Mouse (Mus musculus) limb, embryonic 12.5 days (tissue): ENCODE measurements at regions not wholly inside any gene's neighbourhood (a gene's known extent, or its start where the extent isn't known, plus 50 kb on each side); places are given as distances from the start of the nearest gene placed in this dataset.

Source experiments
- ATAC-seq: fragments of 200-750 bp; cut with Nextera tagmentation; 2 replicates; pipeline ENCODE4 v1.8.0; 2017; ENCODE audit warnings: low read depth, moderate TSS enrichment; ENCODE audit not compliant: insufficient number of reproducible peaks, insufficient read depth, low FRiP score, low TSS enrichment
- H3K27ac ChIP-seq: fragments of 300-500 bp; sonication (generic); 2 replicates; pipeline ENCODE4 v1.5.1; 2016; ENCODE audit warnings: mild to moderate bottlenecking, moderate library complexity
- H3K27me3 ChIP-seq: fragments of 300-500 bp; sonication (generic); 2 replicates; pipeline ENCODE4 v1.6.1; 2016; ENCODE audit warnings: mild to moderate bottlenecking, moderate library complexity
- H3K36me3 ChIP-seq: fragments of 300-500 bp; sonication (generic); 2 replicates; pipeline ENCODE4 v1.6.1; 2016; ENCODE audit warnings: mild to moderate bottlenecking, moderate library complexity
- H3K4me1 ChIP-seq: fragments of 300-500 bp; sonication (generic); replicated peaks from 2 replicates; pipeline ENCODE4 v1.6.1; 2016
- H3K4me2 ChIP-seq: fragments of 300-500 bp; sonication (generic); 2 replicates; pipeline ENCODE4 v1.6.1; 2016; ENCODE audit warnings: mild to moderate bottlenecking, moderate library complexity
- H3K4me3 ChIP-seq: fragments of 300-500 bp; sonication (generic); replicated peaks from 2 replicates; pipeline ENCODE4 v1.5.1; 2016; ENCODE audit warnings: mild to moderate bottlenecking
- H3K9ac ChIP-seq: fragments of 300-500 bp; sonication (generic); replicated peaks from 2 replicates; pipeline ENCODE4 v1.6.1; 2016; ENCODE audit warnings: mild to moderate bottlenecking, moderate library complexity
- H3K9me3 ChIP-seq: fragments of 300-500 bp; sonication (generic); 2 replicates; pipeline ENCODE4 v1.6.1; 2016; ENCODE audit warnings: mild to moderate bottlenecking, moderate library complexity
- WGBS: fragments of 180-500 bp; shearing (Covaris S2); methylation state at CpG from one replicate; pipeline ENCODE4 v1.1.7; 2016; 5-methylcytosine and 5-hydroxymethylcytosine counted together

DNA sequence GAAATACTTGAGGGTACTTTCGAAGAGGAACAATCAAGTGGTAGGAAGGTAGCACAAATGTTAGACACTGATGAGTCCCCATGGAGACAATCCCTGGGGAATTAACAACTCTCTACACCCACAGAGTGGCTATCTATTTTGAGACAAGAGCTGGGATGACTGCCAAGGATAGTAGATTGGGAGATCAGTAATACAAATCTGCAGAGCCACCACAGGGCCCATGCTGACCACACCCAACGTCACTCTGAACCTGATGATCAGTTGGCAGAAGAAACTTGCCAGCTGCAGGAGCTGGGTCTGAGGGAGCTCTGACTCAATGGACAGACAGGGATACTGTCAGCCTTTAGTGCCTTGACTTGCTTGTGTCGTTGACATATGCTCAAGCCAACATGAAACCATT, 143.1 kb upstream of the Pdzrn3 start:
- Histone ChIP-seq H3K4me2 (no peak overlapping the region), H3K9me3 (no peaks in the 10 kb centered on the region), H3K27me3 (no peaks in the 10 kb centered on the region), H3K27ac (no peak overlapping the region), H3K9ac (no peak overlapping the region), H3K4me1 (peaks cover 20% of the 10 kb centered on the region), H3K36me3 (no peaks in the 10 kb centered on the region), H3K4me3 (no peak overlapping the region)
- no peak for ATAC-seq
- WGBS: 96% methylated on average over 3 of the region's 3 CpGs

- Histone ChIP-seq H3K4me2 (no peak overlapping the region), H3K9me3 (no peaks in the 10 kb centered on the region), H3K9ac (no peak overlapping the region), H3K4me1 (peaks cover 20% of the 10 kb centered on the region), H3K4me3 (no peak overlapping the region), H3K27me3 (no peaks in the 10 kb centered on the region), H3K36me3 (no peaks in the 10 kb centered on the region), H3K27ac (peak overlapping the region; percentile 58; the same call in 1 of the 2 replicates)
- 28% methylated on average over 9 of the region's 9 CpGs for WGBS
- peak; percentile 47; the same call in 1 of the 2 replicates for ATAC-seq
Observed at GRCm38 (mm10) chr6:101518904-101519701, 141.4 kb upstream of the Pdzrn3 start.

- H3K4me1 ChIP-seq: peaks cover 25% of the 10 kb centered on the region
- no peak overlapping the region for H3K4me3 ChIP-seq
- no peak for ATAC-seq
- H3K4me2 ChIP-seq: no peak overlapping the region
- WGBS: 82% methylated on average over 2 of the region's 2 CpGs
- no peaks in the 10 kb centered on the region for H3K27me3 ChIP-seq
- H3K36me3 ChIP-seq: no peaks in the 10 kb centered on the region
- no peaks in the 10 kb centered on the region for H3K9me3 ChIP-seq
- no peak overlapping the region for H3K27ac ChIP-seq
- H3K9ac ChIP-seq: no peak overlapping the region
Observed at GRCm38 (mm10) chr6:101517584-101517983, 139.9 kb upstream of the Pdzrn3 start.

DNA sequence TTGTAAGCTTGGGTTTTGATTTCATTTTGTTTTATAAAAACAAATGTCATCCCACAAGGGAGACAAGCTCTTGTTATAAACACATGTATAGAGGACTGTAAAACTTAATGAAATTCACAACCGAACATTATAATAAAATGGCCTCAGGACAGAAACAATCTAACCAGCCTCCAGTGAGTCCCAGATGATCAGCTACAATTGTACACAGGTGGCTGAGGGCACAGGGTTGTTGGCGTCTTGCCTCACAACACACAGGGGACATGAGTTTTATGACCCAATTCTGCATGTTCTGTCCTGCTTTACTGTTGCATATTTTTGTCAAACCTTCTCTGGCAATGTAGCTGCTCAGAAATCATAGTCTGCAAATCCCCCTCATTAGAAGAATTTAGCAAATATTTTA, 136.0 kb upstream of the Pdzrn3 start:
- Histone ChIP-seq H3K4me3 (no peak overlapping the region), H3K36me3 (no peaks in the 10 kb centered on the region), H3K27me3 (no peaks in the 10 kb centered on the region), H3K4me2 (no peak overlapping the region), H3K9ac (no peak overlapping the region), H3K27ac (peak overlapping the region; percentile 69; the same call in 1 of the 2 replicates), H3K9me3 (no peaks in the 10 kb centered on the region), H3K4me1 (peaks cover 12% of the 10 kb centered on the region)
- 0 out of 2 replicates have a peak, but pooled peaks have one; percentile 59 for ATAC-seq
- WGBS: 16% methylated on average over 2 of the region's 2 CpGs

DNA sequence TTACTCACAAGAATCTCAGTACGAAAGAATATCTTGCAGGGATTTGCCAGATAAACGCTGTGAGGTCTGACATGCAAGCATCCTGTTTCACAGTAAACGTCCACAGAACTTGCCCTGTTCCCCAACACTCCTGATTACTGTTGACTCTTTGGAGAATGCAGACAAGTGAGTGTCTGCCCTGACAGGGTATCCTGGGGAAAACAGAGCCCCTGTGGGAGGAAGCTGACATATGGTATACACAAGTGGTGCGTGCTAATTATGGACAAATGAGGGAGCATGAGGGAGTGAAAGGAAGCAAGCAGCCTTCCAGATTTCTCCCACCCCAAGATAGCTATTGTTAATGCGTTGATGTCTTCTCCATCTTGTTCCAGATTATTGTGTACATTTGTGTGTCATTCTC, 124.5 kb upstream of the Pdzrn3 start:
- Histone ChIP-seq H3K9ac (no peak overlapping the region), H3K9me3 (no peaks in the 10 kb centered on the region), H3K27me3 (no peaks in the 10 kb centered on the region), H3K4me2 (no peak overlapping the region), H3K4me1 (peaks cover 9% of the 10 kb centered on the region), H3K4me3 (no peak overlapping the region), H3K36me3 (no peaks in the 10 kb centered on the region), H3K27ac (0 out of 2 replicates have a peak overlapping the region, but pooled peaks have one; percentile 35)
- no peak for ATAC-seq
- 45% methylated on average over 5 of the region's 5 CpGs for WGBS

GRCm38 (mm10) chr6:101501716-101502115, 124.0 kb upstream of the Pdzrn3 start:
- Histone ChIP-seq H3K4me2 (no peak overlapping the region), H3K9ac (no peak overlapping the region), H3K36me3 (no peaks in the 10 kb centered on the region), H3K27me3 (no peaks in the 10 kb centered on the region), H3K27ac (peak overlapping the region; percentile 35; the same call in 1 of the 2 replicates), H3K4me1 (peaks cover 9% of the 10 kb centered on the region), H3K4me3 (no peak overlapping the region), H3K9me3 (no peaks in the 10 kb centered on the region)
- WGBS: 57% methylated on average over 4 of the region's 4 CpGs
- no peak for ATAC-seq

GRCm38 (mm10) chr6:101500202-101500601, 122.5 kb upstream of the Pdzrn3 start:
- Histone ChIP-seq H3K9me3 (no peaks in the 10 kb centered on the region), H3K27ac (no peak overlapping the region), H3K9ac (no peak overlapping the region), H3K27me3 (no peaks in the 10 kb centered on the region), H3K4me1 (peaks cover 9% of the 10 kb centered on the region), H3K36me3 (no peaks in the 10 kb centered on the region), H3K4me2 (no peak overlapping the region), H3K4me3 (no peak overlapping the region)
- no peak for ATAC-seq

DNA sequence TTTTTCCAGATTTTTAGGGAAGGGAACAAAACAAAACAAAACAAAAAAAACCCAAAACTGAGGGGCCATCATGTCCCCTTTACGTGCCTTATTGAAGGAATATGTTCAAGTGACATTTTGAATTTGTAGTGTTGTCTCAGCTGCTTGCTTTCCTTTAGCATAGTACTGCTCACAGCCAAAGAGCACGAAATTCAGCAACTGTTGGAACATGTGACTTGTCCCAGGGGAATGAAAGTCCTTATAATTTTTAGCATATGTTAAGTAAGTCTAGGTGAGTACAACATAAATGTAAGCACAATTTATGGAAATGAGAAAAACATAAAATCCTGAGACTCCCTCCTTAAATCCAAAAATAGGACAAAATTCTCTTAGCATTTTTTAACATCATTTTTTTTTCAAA, 110.8 kb upstream of the Pdzrn3 start:
- peaks cover 10% of the 10 kb centered on the region for H3K4me1 ChIP-seq
- H3K27ac ChIP-seq: no peak overlapping the region
- no peak overlapping the region for H3K4me3 ChIP-seq
- WGBS: 41% methylated on average over 2 of the region's 2 CpGs
- H3K9me3 ChIP-seq: no peaks in the 10 kb centered on the region
- H3K9ac ChIP-seq: no peak overlapping the region
- ATAC-seq: no peak
- H3K36me3 ChIP-seq: no peaks in the 10 kb centered on the region
- H3K4me2 ChIP-seq: no peak overlapping the region
- no peaks in the 10 kb centered on the region for H3K27me3 ChIP-seq

DNA sequence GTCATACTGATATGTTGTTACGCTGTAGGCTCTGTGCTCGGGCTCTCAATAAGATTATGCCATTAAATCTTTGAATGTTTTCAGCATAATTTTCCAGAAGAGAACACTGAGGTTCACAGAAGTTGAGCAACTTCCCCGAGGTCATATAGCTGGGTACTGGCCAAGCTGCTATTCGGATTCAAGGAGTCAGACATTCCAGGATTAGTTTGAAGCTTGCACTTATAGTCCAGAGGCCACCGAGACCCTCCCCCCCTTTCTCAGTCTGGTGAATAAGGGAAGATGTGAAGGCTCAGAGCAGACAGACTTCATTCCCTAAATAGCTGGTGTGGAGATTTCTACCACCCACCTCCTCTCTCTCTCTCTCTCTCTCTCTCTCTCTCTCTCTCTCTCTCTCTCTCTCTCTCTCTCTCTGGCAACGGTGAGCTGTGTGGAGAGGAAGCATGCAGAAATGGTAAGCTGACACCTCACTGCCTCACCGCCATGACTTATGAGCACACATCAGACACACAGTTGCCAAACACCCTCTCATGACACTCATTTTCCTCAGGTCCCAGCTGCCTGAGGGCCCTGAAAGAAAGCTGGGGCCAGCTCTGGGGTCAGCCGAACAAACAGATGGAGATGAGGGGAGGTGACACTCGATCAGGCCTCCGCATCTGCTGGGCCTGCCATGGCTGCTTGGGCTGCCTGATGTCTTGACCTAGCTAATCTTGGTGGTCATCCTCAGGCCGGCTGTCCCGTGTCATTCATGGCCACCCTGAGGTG, 107.0 kb upstream of the Pdzrn3 start:
- H3K27ac ChIP-seq: 0 out of 2 replicates have a peak overlapping the region, but pooled peaks have one; percentile 35
- H3K9ac ChIP-seq: no peak overlapping the region
- no peak overlapping the region for H3K4me2 ChIP-seq
- H3K4me3 ChIP-seq: no peak overlapping the region
- 31% methylated on average over 12 of the region's 12 CpGs for WGBS
- no peaks in the 10 kb centered on the region for H3K36me3 ChIP-seq
- peaks cover 20% of the 10 kb centered on the region for H3K4me1 ChIP-seq
- ATAC-seq: peak; percentile 80
- H3K27me3 ChIP-seq: no peaks in the 10 kb centered on the region
- no peaks in the 10 kb centered on the region for H3K9me3 ChIP-seq

DNA sequence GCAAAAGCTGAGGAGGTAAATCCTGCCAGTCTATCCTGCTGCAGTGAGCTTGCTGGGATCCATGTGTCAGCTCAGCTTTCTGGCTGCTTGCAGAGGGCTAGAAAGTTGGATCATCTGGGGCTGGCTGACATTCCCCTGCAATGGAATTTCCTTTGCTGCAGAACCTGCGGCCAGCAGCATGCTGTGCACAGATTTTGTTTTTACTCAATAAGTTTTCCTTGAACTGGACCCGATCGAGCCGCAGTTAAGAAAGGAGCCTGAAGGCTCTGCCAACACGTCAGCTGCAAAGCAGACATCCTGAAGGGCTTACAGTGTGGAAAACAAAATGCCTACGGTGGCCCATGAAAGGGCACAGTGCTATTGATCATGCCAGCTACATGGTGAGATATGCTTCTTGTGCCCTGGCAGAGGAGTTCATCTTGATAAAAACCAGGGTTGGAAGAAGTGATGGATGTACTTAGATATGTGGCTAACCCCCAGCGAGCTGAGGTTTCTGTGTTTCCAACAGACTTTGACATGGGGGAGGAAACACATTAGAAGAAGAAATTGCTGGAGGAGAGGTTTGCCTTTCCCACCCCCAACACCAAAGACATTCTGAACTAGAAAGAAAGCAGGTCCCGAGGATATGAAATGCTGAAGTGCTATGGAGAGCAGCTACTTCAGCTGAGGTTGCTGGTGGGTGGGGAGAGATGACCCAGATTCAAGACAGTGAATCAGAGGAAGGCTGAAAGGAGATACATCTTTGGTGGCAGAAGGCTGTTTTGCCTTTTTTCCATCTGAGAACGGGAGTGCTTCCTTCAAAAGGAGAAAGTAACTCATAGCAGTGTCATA, 105.2 kb upstream of the Pdzrn3 start:
- ATAC-seq: no peak
- Histone ChIP-seq H3K27ac (peak overlapping the region; percentile 72), H3K9me3 (no peaks in the 10 kb centered on the region), H3K36me3 (no peaks in the 10 kb centered on the region), H3K27me3 (no peaks in the 10 kb centered on the region), H3K4me2 (no peak overlapping the region; the same call in 1 of the 2 replicates), H3K9ac (no peak overlapping the region), H3K4me1 (peaks cover 20% of the 10 kb centered on the region), H3K4me3 (no peak overlapping the region)
- 42% methylated on average over 9 of the region's 9 CpGs for WGBS

DNA sequence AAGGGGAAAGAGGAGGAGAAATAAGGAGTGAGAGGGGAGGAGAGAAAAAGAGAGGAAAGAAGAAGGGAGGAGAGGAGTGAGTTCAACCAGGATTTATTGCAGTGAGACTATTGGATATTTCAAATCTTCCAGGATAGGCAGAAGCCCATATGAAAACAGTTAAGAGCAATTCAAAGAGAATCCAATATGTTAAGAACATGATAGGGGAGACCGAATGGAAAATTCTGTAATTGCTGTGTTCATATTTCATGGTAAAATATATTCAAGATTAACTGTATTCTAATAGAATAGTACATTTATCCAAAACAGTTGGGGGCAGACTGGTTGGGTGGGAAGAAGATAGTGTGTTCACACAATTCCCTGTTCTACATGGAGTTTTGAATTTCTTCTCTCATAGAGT, 96.3 kb upstream of the Pdzrn3 start:
- Histone ChIP-seq H3K9ac (no peak overlapping the region), H3K27ac (peak overlapping the region; percentile 18; the same call in 1 of the 2 replicates)

More for the DNA sequence above, 96.3 kb upstream of the Pdzrn3 start:
- H3K9me3 ChIP-seq: no peaks in the 10 kb centered on the region
- H3K4me2 ChIP-seq: no peak overlapping the region
- peaks cover 15% of the 10 kb centered on the region; the same call in 1 of the 2 replicates for H3K4me1 ChIP-seq
- H3K36me3 ChIP-seq: no peaks in the 10 kb centered on the region
- WGBS: 86% methylated on average over 1 of the region's 1 CpGs
- H3K4me3 ChIP-seq: no peak overlapping the region
- ATAC-seq: no peak
- H3K27me3 ChIP-seq: no peaks in the 10 kb centered on the region
